Mouse (Mus musculus): ENCODE results near the gene Gm12166. TPM values are rescaled to one million over a fixed set of nuclear protein-coding genes. Genes with fewer than 3 reads are reported as not detected.

Gene Gm12166
- polyA plus RNA-seq, 1 experiment from 2014 or later = 3.4 TPM

Small RNAs within 50 kb of the gene (microRNA-seq; reads per million reads assigned to microRNA genes)
- gene Mir8100 (ENCODE audit: insufficient number of aligned reads) = not detected

Other genes starting within 250 kb of the Gm12166 start
- gene Clint1, start 200.3 kb downstream of the Gm12166 start, polyA plus RNA-seq (2014; fragmentation: Nextera tagmentation; extraction: Ambion mirVana) = 64.0 and 67.2 TPM in 2 replicates
- 8.9 and 11.0 TPM in 2 replicates for gene Lsm11, start 107.4 kb downstream of the Gm12166 start, polyA plus RNA-seq (2014; fragmentation: Nextera tagmentation; extraction: Ambion mirVana)
- 14.1 and 16.0 TPM in 2 replicates for gene Thg1l, start 96.8 kb downstream of the Gm12166 start, polyA plus RNA-seq (2014; fragmentation: Nextera tagmentation; extraction: Ambion mirVana)
- 0.17 and 0.37 TPM in 2 replicates for gene Sox30, start 72.0 kb downstream of the Gm12166 start, polyA plus RNA-seq (2014; fragmentation: Nextera tagmentation; extraction: Ambion mirVana)
- 7.9 and 8.3 TPM in 2 replicates for gene Adam19, start 3.7 kb upstream of the Gm12166 start, polyA plus RNA-seq (2014; fragmentation: Nextera tagmentation; extraction: Ambion mirVana)
- 1.4 and 1.6 TPM in 2 replicates for gene Nipal4, start 114.2 kb upstream of the Gm12166 start, polyA plus RNA-seq (2014; fragmentation: Nextera tagmentation; extraction: Ambion mirVana)
- gene Fndc9, start 183.2 kb upstream of the Gm12166 start, polyA plus RNA-seq (2014; fragmentation: Nextera tagmentation; extraction: Ambion mirVana) = 0.65 and 1.5 TPM in 2 replicates

Measured in forebrain, embryonic 11.5 days (tissue).